Mouse (Mus musculus) forebrain, embryonic 12.5 days (tissue): Measurements from ENCODE around the gene Tle3. TPM values are rescaled to one million over a fixed set of nuclear protein-coding genes. Genes with fewer than 3 reads are reported as not detected.

Source experiments
- ATAC-seq: fragments of 200-750 bp; cut with Nextera tagmentation; 2 replicates; pipeline ENCODE4 v1.8.0; 2017; ENCODE audit warnings: moderate TSS enrichment; ENCODE audit not compliant: low FRiP score
- H3K27ac ChIP-seq: fragments of 300-500 bp; sonication (generic); 2 replicates; pipeline ENCODE4 v1.5.1; 2016; ENCODE audit warnings: mild to moderate bottlenecking
- H3K27me3 ChIP-seq: fragments of 300-500 bp; sonication (generic); 2 replicates; pipeline ENCODE4 v1.6.1; 2016; ENCODE audit warnings: mild to moderate bottlenecking
- H3K36me3 ChIP-seq: fragments of 300-500 bp; sonication (generic); replicated peaks from 2 replicates; pipeline ENCODE4 v1.6.1; 2016; ENCODE audit warnings: mild to moderate bottlenecking
- H3K4me1 ChIP-seq: fragments of 300-500 bp; sonication (generic); 2 replicates; pipeline ENCODE4 v1.6.1; 2016
- H3K4me2 ChIP-seq: fragments of 300-500 bp; sonication (generic); 2 replicates; pipeline ENCODE4 v1.6.1; 2016; ENCODE audit warnings: mild to moderate bottlenecking, moderate library complexity
- H3K4me3 ChIP-seq: fragments of 300-500 bp; sonication (generic); replicated peaks from 2 replicates; pipeline ENCODE4 v1.5.1; 2016; ENCODE audit warnings: mild to moderate bottlenecking
- H3K9ac ChIP-seq: fragments of 300-500 bp; sonication (generic); 2 replicates; pipeline ENCODE4 v1.6.1; 2016; ENCODE audit warnings: mild to moderate bottlenecking
- H3K9me3 ChIP-seq: fragments of 300-500 bp; sonication (generic); 2 replicates; pipeline ENCODE4 v1.6.1; 2016
- WGBS: fragments of 180-500 bp; shearing (Covaris S2); methylation state at CpG from one replicate; pipeline ENCODE4 v1.1.7; 2016; 5-methylcytosine and 5-hydroxymethylcytosine counted together
- polyA plus RNA-seq: library from polyadenylated mRNA; unstranded; fragments of >200 nt; fragmentation: Nextera tagmentation; extraction: Ambion mirVana; gene quantifications from 2 replicates; pipeline ENCODE4 v1.2.1, GENCODE M21; 2016

The Tle3 gene
- polyA plus RNA-seq, 1 experiment from 2014 or later = 56.2 TPM

DNA sequence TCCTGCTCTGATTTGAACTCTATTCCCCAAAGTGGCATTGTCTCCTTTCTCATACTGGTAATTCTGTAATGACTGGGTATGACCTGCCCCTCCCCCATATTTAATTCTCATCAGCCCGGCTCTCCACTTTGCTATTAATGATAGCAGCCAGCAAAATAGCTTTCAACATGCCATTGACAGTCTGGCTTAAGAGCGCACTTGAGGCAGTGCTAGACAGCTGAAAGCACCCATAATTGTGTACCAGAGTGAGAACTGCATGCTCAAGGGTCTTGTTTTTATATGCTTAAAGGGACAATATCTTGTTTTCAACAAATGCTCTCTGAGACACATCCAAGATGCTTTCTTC is 8.9 kb downstream of the Tle3 start:
- Histone ChIP-seq H3K9me3 (no peaks in the 10 kb centered on the region), H3K27me3 (peaks cover 16% of the 10 kb centered on the region; the same call in 1 of the 2 replicates), H3K4me2 (peak overlapping the region; percentile 72; the same call in 1 of the 2 replicates), H3K4me1 (peaks cover 100% of the 10 kb centered on the region), H3K27ac (peak overlapping the region; percentile 82), H3K4me3 (no peak overlapping the region), H3K36me3 (peaks cover 33% of the 10 kb centered on the region), H3K9ac (no peak overlapping the region)
- ATAC-seq = peak; percentile 37; the same call in 1 of the 2 replicates
- WGBS = 8% methylated on average over 2 of the region's 2 CpGs

DNA sequence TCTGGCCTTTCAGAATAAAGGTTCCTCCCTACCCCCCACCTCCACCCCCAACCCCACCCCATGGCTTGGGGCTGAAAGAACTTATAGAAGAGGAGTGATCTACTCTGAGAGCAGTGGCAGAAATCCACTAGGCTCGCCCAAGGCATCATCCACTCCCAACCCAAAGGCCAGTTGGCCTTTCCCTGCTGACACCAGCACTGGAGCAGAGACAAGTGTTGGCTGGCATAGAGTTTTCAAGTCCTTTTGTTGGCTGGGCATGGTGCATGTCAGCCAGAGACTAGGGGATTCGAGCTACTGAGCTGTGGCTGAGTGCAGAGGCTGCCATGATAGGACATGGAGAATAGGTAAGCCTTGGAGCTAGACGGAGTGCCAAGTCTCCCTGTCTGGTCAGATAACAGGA is 9.3 kb downstream of the Tle3 start:
- H3K27ac ChIP-seq = peak overlapping the region; percentile 82
- peaks cover 100% of the 10 kb centered on the region for H3K4me1 ChIP-seq
- peaks cover 16% of the 10 kb centered on the region; the same call in 1 of the 2 replicates for H3K27me3 ChIP-seq
- no peak overlapping the region for H3K4me2 ChIP-seq
- no peak overlapping the region for H3K4me3 ChIP-seq
- H3K9ac ChIP-seq = no peak overlapping the region
- ATAC-seq = no peak
- no peaks in the 10 kb centered on the region for H3K9me3 ChIP-seq
- WGBS = 54% methylated on average over 3 of the region's 3 CpGs
- peaks cover 29% of the 10 kb centered on the region for H3K36me3 ChIP-seq

DNA sequence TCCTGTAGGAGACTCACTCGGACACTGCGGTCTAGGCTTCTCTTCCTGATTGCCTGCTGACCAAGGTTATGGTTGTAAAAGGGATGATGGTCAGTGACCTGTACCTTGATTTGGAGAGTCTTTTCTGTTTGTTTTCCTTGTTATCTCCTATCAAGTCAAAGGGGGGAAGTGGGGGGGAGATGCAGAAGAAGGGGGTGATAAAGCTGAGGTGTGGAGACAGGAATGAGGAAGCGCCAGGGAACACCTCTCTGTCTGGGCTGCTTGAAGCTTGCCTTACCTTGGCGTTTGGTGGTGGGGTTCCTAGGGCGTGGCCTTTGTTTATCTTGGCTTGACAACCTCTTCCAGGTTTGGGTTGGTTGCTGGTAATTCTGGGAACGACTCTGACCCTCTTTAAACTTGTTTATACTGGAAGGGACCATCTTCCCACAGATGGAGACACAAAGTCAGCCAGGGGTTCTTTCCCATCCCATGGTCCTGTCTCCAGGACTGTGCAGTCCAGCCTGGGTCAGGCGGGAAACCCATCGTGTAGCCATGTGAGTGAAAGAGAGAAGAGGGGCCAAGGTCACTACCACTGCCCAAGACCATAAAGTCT is 10.5 kb downstream of the Tle3 start:
- ATAC-seq = no peak
- H3K4me1 ChIP-seq = peaks cover 100% of the 10 kb centered on the region
- no peaks in the 10 kb centered on the region for H3K9me3 ChIP-seq
- no peak overlapping the region for H3K4me3 ChIP-seq
- WGBS = 78% methylated on average over 8 of the region's 8 CpGs
- peaks cover 40% of the 10 kb centered on the region for H3K36me3 ChIP-seq
- H3K27me3 ChIP-seq = peaks cover 16% of the 10 kb centered on the region; the same call in 1 of the 2 replicates
- no peak overlapping the region for H3K9ac ChIP-seq
- H3K4me2 ChIP-seq = no peak overlapping the region
- H3K27ac ChIP-seq = no peak overlapping the region

- no peak overlapping the region for H3K9ac ChIP-seq
- 18% methylated on average over 6 of the region's 6 CpGs for WGBS
- H3K36me3 ChIP-seq = peaks cover 45% of the 10 kb centered on the region
- H3K9me3 ChIP-seq = no peaks in the 10 kb centered on the region
- no peak overlapping the region for H3K4me3 ChIP-seq
- H3K4me1 ChIP-seq = peaks cover 100% of the 10 kb centered on the region
- H3K27me3 ChIP-seq = peaks cover 21% of the 10 kb centered on the region; the same call in 1 of the 2 replicates
- H3K27ac ChIP-seq = 0 out of 2 replicates have a peak overlapping the region, but pooled peaks have one; percentile 27
- peak overlapping the region; percentile 41; the same call in 1 of the 2 replicates for H3K4me2 ChIP-seq
- no peak for ATAC-seq
Observed at GRCm38 (mm10) chr9:61384101-61384500, 11.9 kb downstream of the Tle3 start.

DNA sequence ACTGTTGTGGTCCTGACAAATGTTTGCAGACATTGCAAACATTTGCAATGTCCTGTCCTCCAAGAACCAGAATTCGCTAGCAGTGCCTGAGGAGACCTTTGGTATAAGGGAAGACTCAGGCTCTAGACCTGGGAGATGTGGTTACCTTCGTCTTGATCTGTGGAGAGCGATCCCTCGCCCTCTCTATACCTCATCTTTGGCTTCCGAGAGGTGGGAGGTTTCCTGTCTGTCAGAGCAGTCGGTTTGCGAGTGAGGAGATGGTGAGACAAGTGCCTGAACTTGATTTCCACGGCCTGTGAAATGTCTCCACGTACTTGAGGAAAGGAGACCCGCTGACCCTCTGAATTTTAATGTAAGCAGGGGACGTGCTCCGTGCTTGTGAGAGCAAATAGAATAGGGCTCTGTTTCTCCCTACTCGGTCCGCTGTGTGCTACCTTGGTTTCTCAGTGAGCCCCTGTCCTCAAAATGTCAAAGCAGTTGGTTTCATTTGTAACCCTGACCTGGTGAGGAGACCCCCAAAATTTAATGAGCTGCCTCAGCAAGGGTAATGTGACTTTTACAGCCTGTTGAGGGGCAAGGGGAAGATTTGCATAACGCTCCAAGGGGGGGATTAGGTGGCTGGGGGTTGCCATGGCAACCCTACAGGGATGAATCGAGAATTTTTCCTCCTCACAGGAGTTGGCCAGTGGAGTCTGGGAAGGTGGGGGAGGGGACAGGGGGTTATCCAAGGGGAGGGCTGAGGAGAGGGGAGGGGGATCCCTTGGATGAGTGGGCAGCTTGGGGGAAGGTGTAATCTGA is 12.7 kb downstream of the Tle3 start:
- H3K4me3 ChIP-seq = no peak overlapping the region
- H3K36me3 ChIP-seq = peaks cover 45% of the 10 kb centered on the region

DNA sequence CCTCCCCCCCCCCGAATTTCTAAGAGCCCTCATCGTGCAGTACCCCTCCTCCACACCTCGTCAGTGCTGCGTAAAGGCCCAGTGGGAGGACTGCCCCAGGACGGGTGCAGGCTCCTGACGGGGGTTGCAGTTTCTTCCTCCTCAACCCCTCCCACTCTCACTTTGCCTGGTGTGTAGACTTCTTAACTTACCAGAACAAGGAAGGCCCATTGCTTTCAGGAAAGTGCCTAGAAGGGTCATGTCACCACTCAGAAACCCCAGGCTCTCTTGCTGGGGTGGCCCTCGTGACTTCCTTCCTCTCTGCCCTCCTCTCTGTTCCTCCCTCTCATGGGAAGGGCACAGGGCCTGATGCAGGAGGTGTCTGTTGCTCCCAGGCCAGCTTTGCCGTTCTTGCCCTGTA is 13.6 kb downstream of the Tle3 start:
- Histone ChIP-seq H3K4me2 (peak overlapping the region; percentile 41), H3K4me3 (peak overlapping the region; percentile 10; the same call in 1 of the 2 replicates), H3K9ac (peak overlapping the region; percentile 22; the same call in 1 of the 2 replicates), H3K27me3 (peaks cover 34% of the 10 kb centered on the region), H3K4me1 (peaks cover 100% of the 10 kb centered on the region), H3K9me3 (no peaks in the 10 kb centered on the region), H3K27ac (peak overlapping the region; percentile 82), H3K36me3 (peaks cover 54% of the 10 kb centered on the region)
- ATAC-seq = 0 out of 2 replicates have a peak, but pooled peaks have one; percentile 21
- 3% methylated on average over 8 of the region's 8 CpGs for WGBS

More for the DNA sequence above, 12.7 kb downstream of the Tle3 start:
- Histone ChIP-seq H3K9me3 (no peaks in the 10 kb centered on the region), H3K4me1 (peaks cover 100% of the 10 kb centered on the region), H3K9ac (no peak overlapping the region), H3K27ac (peak overlapping the region; percentile 82), H3K4me2 (peak overlapping the region; percentile 41), H3K27me3 (peaks cover 25% of the 10 kb centered on the region)
- 2% methylated on average over 16 of the region's 16 CpGs for WGBS
- peak; percentile 62 for ATAC-seq

- WGBS = 11% methylated on average over 2 of the region's 2 CpGs
- peak overlapping the region; percentile 41 for H3K4me2 ChIP-seq
- peaks cover 34% of the 10 kb centered on the region for H3K27me3 ChIP-seq
- peaks cover 100% of the 10 kb centered on the region for H3K4me1 ChIP-seq
- H3K36me3 ChIP-seq = peaks cover 59% of the 10 kb centered on the region
- ATAC-seq = no peak
- H3K9ac ChIP-seq = peak overlapping the region; percentile 22; the same call in 1 of the 2 replicates
- H3K27ac ChIP-seq = peak overlapping the region; percentile 82; the same call in 1 of the 2 replicates
- no peaks in the 10 kb centered on the region for H3K9me3 ChIP-seq
- H3K4me3 ChIP-seq = no peak overlapping the region
Observed at GRCm38 (mm10) chr9:61386314-61386713, 14.1 kb downstream of the Tle3 start.

GRCm38 (mm10) chr9:61387797-61388196 is 15.6 kb downstream of the Tle3 start:
- no peak overlapping the region for H3K9ac ChIP-seq
- H3K4me1 ChIP-seq = peaks cover 100% of the 10 kb centered on the region
- H3K4me2 ChIP-seq = no peak overlapping the region
- H3K27me3 ChIP-seq = peaks cover 31% of the 10 kb centered on the region
- ATAC-seq = no peak
- no peak overlapping the region for H3K4me3 ChIP-seq
- peaks cover 58% of the 10 kb centered on the region for H3K36me3 ChIP-seq
- no peak overlapping the region for H3K27ac ChIP-seq
- no peaks in the 10 kb centered on the region for H3K9me3 ChIP-seq
- WGBS = 86% methylated on average over 5 of the region's 5 CpGs

DNA sequence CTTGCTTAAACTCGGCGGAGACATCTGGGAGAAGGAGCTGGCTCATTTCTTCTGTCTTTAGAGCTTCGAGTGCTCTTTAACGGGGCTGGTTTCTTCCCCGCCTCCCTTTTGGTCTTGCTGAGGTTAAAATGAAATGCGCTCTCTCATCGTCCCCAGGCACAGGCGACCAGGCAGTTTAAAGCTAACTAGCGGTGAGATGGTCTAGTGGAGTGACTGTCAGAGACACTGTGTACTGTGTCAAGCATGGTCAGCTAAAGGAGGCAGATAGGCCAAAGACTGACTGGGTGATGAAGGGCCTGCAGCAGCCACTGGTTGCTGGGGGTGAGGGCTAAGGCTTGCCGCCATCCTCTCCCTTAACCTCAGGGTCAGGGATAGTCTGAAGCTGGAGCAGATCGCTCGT is 16.0 kb downstream of the Tle3 start:
- WGBS = 57% methylated on average over 12 of the region's 12 CpGs
- Histone ChIP-seq H3K27me3 (peaks cover 29% of the 10 kb centered on the region; the same call in 1 of the 2 replicates), H3K4me2 (no peak overlapping the region), H3K4me3 (no peak overlapping the region), H3K9ac (no peak overlapping the region), H3K27ac (no peak overlapping the region), H3K4me1 (peaks cover 100% of the 10 kb centered on the region), H3K9me3 (no peaks in the 10 kb centered on the region), H3K36me3 (peaks cover 62% of the 10 kb centered on the region)
- no peak for ATAC-seq

- WGBS = 48% methylated on average over 14 of the region's 14 CpGs
- H3K9me3 ChIP-seq = no peaks in the 10 kb centered on the region
- H3K4me3 ChIP-seq = no peak overlapping the region
- peaks cover 93% of the 10 kb centered on the region for H3K4me1 ChIP-seq
- no peak overlapping the region for H3K27ac ChIP-seq
- no peak for ATAC-seq
- H3K36me3 ChIP-seq = peaks cover 68% of the 10 kb centered on the region
- peaks cover 30% of the 10 kb centered on the region; the same call in 1 of the 2 replicates for H3K27me3 ChIP-seq
- H3K4me2 ChIP-seq = no peak overlapping the region
- H3K9ac ChIP-seq = no peak overlapping the region
Observed at GRCm38 (mm10) chr9:61388689-61389403, 16.7 kb downstream of the Tle3 start.

DNA sequence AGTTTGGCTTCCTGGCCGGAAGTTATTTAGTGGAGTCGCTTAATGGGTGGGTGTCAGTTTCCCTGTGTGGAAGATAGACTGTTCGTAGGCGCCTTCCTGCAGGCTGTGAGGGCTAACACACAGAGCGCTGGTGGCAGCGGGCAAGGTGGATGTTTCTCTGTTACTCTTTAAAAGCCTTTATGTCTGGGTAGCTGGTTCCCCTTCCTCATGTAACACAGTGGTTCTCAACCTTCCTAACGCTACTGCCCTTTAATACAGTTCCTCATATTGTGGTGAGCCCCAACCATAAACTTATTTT is 17.2 kb downstream of the Tle3 start:
- H3K9ac ChIP-seq = no peak overlapping the region
- H3K4me2 ChIP-seq = no peak overlapping the region
- no peak overlapping the region for H3K4me3 ChIP-seq
- no peak for ATAC-seq
- H3K27ac ChIP-seq = no peak overlapping the region
- no peaks in the 10 kb centered on the region for H3K9me3 ChIP-seq
- H3K4me1 ChIP-seq = peaks cover 89% of the 10 kb centered on the region
- H3K36me3 ChIP-seq = peaks cover 73% of the 10 kb centered on the region
- 91% methylated on average over 7 of the region's 7 CpGs for WGBS
- H3K27me3 ChIP-seq = peaks cover 30% of the 10 kb centered on the region; the same call in 1 of the 2 replicates
